Mouse (Mus musculus) erythroid progenitor cell, adult 5-6 weeks (primary cell): Measurements from ENCODE around the gene Gata2. TPM values are rescaled to one million over a fixed set of nuclear protein-coding genes. Genes with fewer than 3 reads are reported as not detected.
A peak's percentile ranks its signal among the peaks of the same experiment; 100 is the strongest.

ENCODE experiments used
- ATAC-seq: replicated peaks from 2 replicates; pipeline ENCODE4 v1.8.0; 2016; ENCODE audit warnings: moderate number of reproducible peaks, mild to moderate bottlenecking, moderate TSS enrichment, inconsistent platforms; ENCODE audit not compliant: poor library complexity, low FRiP score, severe bottlenecking
- total RNA-seq, 2 experiments: library from RNA; stranded (forward) in 1 of 2; stranded (reverse) in 1 of 2; fragments of 150-400 nt in 1 of 2; fragments of 186-747, 209-891 nt in 1 of 2; gene quantifications; 2 replicates each; pipeline versions ENCODE4 v1.2.3 to v1.2.4; 2015 to 2017; ENCODE audit warnings: low replicate concordance in 2 of 2

Gata2 gene
- total RNA-seq, 2 experiments from 2014 or later = 2.6 to 8.8 TPM

DNA sequence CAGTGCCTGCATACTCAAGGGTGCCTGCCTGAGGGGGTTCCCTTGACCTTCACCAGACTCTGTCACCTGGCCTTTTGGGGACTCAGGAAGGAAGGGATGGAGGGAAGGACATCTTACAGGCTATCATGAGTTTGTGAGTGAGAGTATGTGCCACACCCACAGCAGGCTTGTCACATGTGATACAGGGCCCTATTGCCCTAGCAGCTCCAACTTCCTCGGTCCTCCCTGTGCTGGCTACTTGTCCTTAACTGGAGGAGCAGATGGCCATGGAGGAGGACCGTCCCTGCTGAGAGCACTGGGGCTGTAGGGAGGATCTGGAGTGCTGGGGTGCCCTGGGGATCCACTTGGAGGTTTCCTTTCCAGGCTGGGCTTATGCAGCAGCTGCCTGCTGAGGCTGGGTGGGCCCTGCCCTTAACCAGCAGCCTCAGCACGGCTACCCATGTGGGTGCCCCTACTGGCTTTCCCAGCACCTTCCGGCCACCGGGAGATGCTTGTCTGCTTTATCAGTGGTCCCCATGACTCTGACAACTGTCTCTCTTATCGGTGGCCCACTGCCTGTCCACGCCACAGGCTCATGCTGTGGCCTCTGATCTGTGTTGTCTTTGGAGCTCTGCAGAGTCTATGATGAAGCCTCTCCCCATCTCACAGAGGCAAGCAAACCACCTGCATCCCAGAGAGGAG lies 58.2 kb downstream of the Gata2 start:
- ATAC-seq = peak; percentile 48; the same call in 1 of the 2 replicates

DNA sequence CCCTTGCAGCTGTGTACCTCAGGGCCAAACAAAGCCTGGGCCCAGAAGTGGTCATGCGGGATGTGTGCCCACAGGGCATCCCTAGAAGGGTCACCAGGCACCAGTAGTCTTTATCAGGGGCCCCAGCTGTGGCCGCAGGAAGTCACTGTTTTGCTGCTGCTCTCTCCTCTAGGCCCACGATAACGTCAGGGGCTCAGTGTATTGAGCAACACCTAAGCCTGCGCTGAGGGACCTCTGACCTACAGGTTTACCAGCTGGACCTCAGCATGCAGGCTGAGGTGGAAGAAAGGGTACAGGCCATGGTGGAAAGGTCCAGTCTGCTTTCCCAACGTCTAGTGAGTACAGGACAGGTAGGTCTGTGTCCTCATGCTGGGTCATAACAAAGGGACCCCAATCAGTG lies 60.4 kb downstream of the Gata2 start:
- ATAC-seq = 0 out of 2 replicates have a peak, but pooled peaks have one; percentile 15

DNA sequence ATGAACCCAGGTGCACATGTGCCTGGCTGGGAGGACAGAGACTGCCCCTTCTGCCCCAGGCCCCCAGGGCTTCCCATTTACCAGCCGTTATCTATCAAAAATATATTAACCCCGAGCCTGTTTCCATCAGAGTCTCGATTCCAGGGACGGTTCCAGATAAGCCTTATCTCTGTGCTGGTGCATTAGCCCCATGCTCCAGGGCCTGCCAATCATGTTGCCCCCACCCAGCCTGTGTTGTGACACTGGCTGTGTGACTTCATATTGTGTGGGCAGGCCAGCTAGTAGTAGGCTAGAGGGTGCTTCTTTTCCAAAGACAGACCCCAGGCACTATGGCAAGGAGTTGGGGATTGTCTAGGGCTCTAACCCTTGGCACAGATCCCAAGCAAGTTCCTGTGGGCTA lies 61.7 kb downstream of the Gata2 start:
- ATAC-seq = no peak

Other genes with a start within 250 kb of the Gata2 start
- not detected in 2 replicates for gene H1fx, start 212.3 kb upstream of the Gata2 start, total RNA-seq (2015; ENCODE audit: low replicate concordance)
- 0.39 TPM in 1 of 2 replicates, not detected in the other for gene H1fx, start 212.3 kb upstream of the Gata2 start, total RNA-seq (2017; ENCODE audit: low replicate concordance)
- gene Rab7, start 148.6 kb upstream of the Gata2 start, total RNA-seq (2015; ENCODE audit: low replicate concordance) = 119 and 121 TPM in 2 replicates
- 34.7 and 43.0 TPM in 2 replicates for gene Rab7, start 148.6 kb upstream of the Gata2 start, total RNA-seq (2017; ENCODE audit: low replicate concordance)
- gene Rpn1, start 109.4 kb upstream of the Gata2 start, total RNA-seq (2015; ENCODE audit: low replicate concordance) = 27.8 and 41.9 TPM in 2 replicates
- gene Rpn1, start 109.4 kb upstream of the Gata2 start, total RNA-seq (2017; ENCODE audit: low replicate concordance) = 31.4 and 37.1 TPM in 2 replicates
- gene Dnajb8, start 28.4 kb downstream of the Gata2 start, total RNA-seq (2015; ENCODE audit: low replicate concordance) = not detected in 2 replicates
- gene Dnajb8, start 28.4 kb downstream of the Gata2 start, total RNA-seq (2017; ENCODE audit: low replicate concordance) = not detected in 2 replicates